Mouse (Mus musculus) heart, postnatal 0 days (tissue): ENCODE measurements around the gene Cyfip2. TPM values are rescaled to one million over a fixed set of nuclear protein-coding genes. Genes with fewer than 3 reads are reported as not detected.

ENCODE experiments used
- ATAC-seq: fragments of 200-750 bp; cut with Nextera tagmentation; 2 replicates; pipeline ENCODE4 v1.8.0; 2017; ENCODE audit warnings: low read depth, moderate number of reproducible peaks, moderate library complexity; ENCODE audit not compliant: insufficient read depth
- DNase-seq: peaks from one replicate; pipeline ENCODE4 v3.0.0-alpha.2; 2016; ENCODE audit warnings: low spot score
- H3K27ac ChIP-seq: fragments of 300-500 bp; sonication (generic); 2 replicates; pipeline ENCODE4 v1.5.1; 2014; ENCODE audit warnings: low read depth, mild to moderate bottlenecking
- H3K27me3 ChIP-seq: fragments of 300-500 bp; sonication (generic); 2 replicates; pipeline ENCODE4 v1.6.1; 2014; ENCODE audit warnings: low read length, mixed read lengths; ENCODE audit not compliant: control insufficient read depth, insufficient read depth
- H3K36me3 ChIP-seq: fragments of 300-500 bp; sonication (generic); replicated peaks from 2 replicates; pipeline ENCODE4 v1.6.1; 2014; ENCODE audit warnings: low read length, mixed read lengths; ENCODE audit not compliant: control insufficient read depth, insufficient read depth
- H3K4me1 ChIP-seq: fragments of 300-500 bp; sonication (generic); 2 replicates; pipeline ENCODE4 v1.6.1; 2014; ENCODE audit warnings: antibody characterized with exemption; ENCODE audit not compliant: control insufficient read depth, insufficient read depth
- H3K4me2 ChIP-seq: fragments of 300-500 bp; sonication (generic); 2 replicates; pipeline ENCODE4 v1.6.1; 2014; ENCODE audit warnings: low read depth, mild to moderate bottlenecking, low read length, moderate library complexity
- H3K4me3 ChIP-seq: fragments of 300-500 bp; sonication (generic); 2 replicates; pipeline ENCODE4 v1.5.1; 2014; ENCODE audit warnings: low read depth, low read length
- H3K9ac ChIP-seq: fragments of 300-500 bp; sonication (generic); replicated peaks from 2 replicates; pipeline ENCODE4 v1.6.1; 2014; ENCODE audit warnings: low read depth, low read length, mixed read lengths
- H3K9me3 ChIP-seq: fragments of 300-500 bp; sonication (generic); replicated peaks from 2 replicates; pipeline ENCODE4 v1.6.1; 2016; ENCODE audit warnings: low read length; ENCODE audit not compliant: control insufficient read depth
- CTCF ChIP-seq: IDR thresholded peaks from 2 replicates; pipeline ENCODE4 v1.5.1; 2016; ENCODE audit warnings: antibody characterized with exemption, control low read depth, low read depth
- EP300 ChIP-seq: IDR thresholded peaks from 2 replicates; pipeline ENCODE4 v1.6.1; 2016; ENCODE audit warnings: antibody characterized with exemption, low read depth
- WGBS: fragments of 180-500 bp; shearing (Covaris S2); extraction: QIAGEN DNeasy Blood & Tissue Kit; methylation state at CpG from one replicate; pipeline ENCODE4 v1.1.7; 2014; 5-methylcytosine and 5-hydroxymethylcytosine counted together
- polyA plus RNA-seq: library from polyadenylated mRNA; unstranded; fragments of >200 nt; fragmentation: Nextera tagmentation; extraction: Ambion mirVana; gene quantifications from 2 replicates; pipeline ENCODE4 v1.2.1, GENCODE M21; 2015
- total RNA-seq: library from RNA; depleted of rRNA; stranded (reverse); fragments of >200 nt; gene quantifications from 2 replicates; pipeline ENCODE4 v1.2.3, GENCODE M21; 2014; ENCODE audit warnings: low replicate concordance

The Cyfip2 gene
- total and polyA plus RNA-seq, 2 experiments from 2014 or later: 6.3 to 15.6 TPM

DNA sequence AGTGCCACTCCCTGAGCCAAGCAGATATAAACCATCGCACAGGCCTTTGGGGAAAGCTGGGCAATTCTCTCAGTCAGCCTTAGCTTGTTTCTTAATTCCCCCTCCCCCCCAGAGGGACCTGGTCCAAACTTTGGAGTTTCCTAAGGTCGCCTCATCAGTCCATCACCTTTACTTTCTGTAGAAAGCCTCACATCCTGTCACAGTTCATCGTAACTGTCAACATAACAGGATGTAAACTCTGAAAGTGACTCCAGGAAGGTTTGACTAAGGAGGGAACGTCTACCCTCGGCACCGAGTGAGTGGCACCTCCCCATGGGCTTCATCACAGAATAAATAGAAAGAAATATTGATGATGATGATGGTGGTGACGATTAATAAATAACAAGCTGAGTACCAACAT lies 4.9 kb downstream of the Cyfip2 start:
- no peak for TF ChIP-seq EP300
- no peak for TF ChIP-seq CTCF
- H3K4me3 ChIP-seq: no peak overlapping the region
- no peak overlapping the region for H3K9ac ChIP-seq
- H3K4me1 ChIP-seq: peaks cover 9% of the 10 kb centered on the region; the same call in 1 of the 2 replicates
- DNase-seq (no peak), ATAC-seq (no peak)
- WGBS: 83% methylated on average over 7 of the region's 7 CpGs
- no peaks in the 10 kb centered on the region for H3K36me3 ChIP-seq
- H3K27ac ChIP-seq: no peak overlapping the region
- H3K4me2 ChIP-seq: no peak overlapping the region
- no peaks in the 10 kb centered on the region; the same call in 1 of the 2 replicates for H3K27me3 ChIP-seq
- no peaks in the 10 kb centered on the region for H3K9me3 ChIP-seq

GRCm38 (mm10) chr11:46306776-46307175 lies 5.9 kb downstream of the Cyfip2 start:
- no peaks in the 10 kb centered on the region for H3K9me3 ChIP-seq
- H3K4me1 ChIP-seq: peaks cover 7% of the 10 kb centered on the region; the same call in 1 of the 2 replicates
- no peak overlapping the region for H3K9ac ChIP-seq
- no peaks in the 10 kb centered on the region; the same call in 1 of the 2 replicates for H3K27me3 ChIP-seq
- ATAC-seq (no peak), DNase-seq (no peak)
- TF ChIP-seq EP300 (no peak), CTCF (no peak)
- WGBS: 81% methylated on average over 7 of the region's 7 CpGs
- no peak overlapping the region for H3K27ac ChIP-seq
- H3K4me3 ChIP-seq: no peak overlapping the region
- no peaks in the 10 kb centered on the region for H3K36me3 ChIP-seq
- no peak overlapping the region for H3K4me2 ChIP-seq

DNA sequence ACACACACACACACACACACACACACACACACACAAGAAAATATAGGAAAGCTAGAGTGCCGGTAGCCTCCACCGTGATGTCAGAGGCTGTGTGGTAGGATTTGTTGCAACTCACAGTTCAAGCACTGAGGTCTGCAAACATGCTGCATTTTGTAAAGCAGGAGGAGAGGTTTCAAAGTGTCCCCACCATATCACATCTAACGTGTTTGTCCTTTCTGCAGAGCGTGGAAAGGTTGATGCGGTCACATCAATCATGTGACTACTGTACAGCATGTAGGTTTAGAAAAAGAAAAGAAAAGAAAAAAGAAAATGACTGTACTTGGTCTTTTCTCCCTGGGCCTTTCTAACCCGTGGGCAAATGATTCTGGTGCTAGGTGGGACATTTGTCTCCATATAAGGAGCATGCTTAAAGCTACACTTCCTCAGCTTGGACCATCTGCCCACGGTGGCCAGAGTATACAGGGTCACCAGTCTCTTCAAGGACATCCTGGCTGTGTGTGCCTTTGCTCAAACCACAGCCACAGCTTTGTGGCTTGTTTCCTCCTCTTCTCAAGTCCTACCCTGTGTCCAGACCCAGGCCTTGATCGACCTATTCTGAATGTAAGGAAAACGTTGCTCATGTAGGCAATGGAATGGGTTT lies 6.7 kb downstream of the Cyfip2 start:
- H3K4me3 ChIP-seq: no peak overlapping the region
- ATAC-seq (no peak), DNase-seq (no peak)
- no peak for TF ChIP-seq EP300
- TF ChIP-seq CTCF: no peak
- no peaks in the 10 kb centered on the region for H3K27me3 ChIP-seq
- no peak overlapping the region for H3K9ac ChIP-seq
- H3K4me1 ChIP-seq: no peaks in the 10 kb centered on the region
- H3K36me3 ChIP-seq: no peaks in the 10 kb centered on the region
- 69% methylated on average over 9 of the region's 9 CpGs for WGBS
- H3K27ac ChIP-seq: no peak overlapping the region
- no peaks in the 10 kb centered on the region for H3K9me3 ChIP-seq
- no peak overlapping the region for H3K4me2 ChIP-seq

DNA sequence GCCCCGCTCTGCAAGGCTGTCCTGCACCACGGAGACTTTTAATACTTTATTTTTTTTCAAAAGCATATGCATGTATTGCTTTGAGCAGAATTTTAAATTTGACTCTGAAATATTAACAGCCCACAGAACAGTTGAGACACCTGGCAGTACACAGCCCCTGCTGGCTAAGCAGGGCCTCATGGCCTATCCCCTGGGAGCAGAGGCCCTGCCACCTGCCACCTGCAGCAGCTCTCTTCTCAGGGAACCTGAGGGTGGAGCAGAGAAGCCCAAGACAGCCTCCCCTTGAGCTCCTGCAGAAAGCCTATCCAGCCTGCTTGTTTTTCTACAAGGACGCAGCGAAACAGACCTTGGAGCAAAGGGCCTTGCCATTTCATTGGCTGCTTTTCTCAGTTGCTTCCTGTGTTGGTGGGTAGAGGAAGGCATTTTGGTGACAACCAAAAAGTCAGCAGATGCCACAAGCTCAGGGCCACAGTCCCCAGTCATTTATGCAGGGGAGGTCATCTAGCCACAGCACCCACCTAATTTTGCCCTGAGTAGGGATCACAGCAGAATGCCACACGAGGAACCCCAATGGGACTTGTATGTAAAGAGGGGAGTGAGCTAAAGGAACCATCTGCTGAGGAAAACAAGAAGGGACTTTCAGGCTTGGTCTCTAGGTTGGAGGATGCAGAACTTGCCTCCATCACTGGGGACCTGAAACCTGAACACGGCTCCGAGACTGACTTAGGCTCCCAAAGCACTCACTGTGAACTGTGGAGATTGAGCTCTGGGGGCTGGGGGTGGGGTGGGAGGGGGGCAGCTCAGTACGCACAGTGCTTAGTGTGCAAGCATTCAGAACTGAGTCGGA lies 7.6 kb downstream of the Cyfip2 start:
- Histone ChIP-seq H3K9ac (no peak overlapping the region), H3K4me1 (no peaks in the 10 kb centered on the region), H3K4me2 (no peak overlapping the region), H3K4me3 (no peak overlapping the region), H3K36me3 (no peaks in the 10 kb centered on the region), H3K9me3 (no peaks in the 10 kb centered on the region), H3K27me3 (no peaks in the 10 kb centered on the region), H3K27ac (no peak overlapping the region; the same call in 1 of the 2 replicates)
- 79% methylated on average over 9 of the region's 9 CpGs for WGBS
- no peak for TF ChIP-seq EP300
- TF ChIP-seq CTCF: no peak
- ATAC-seq: no peak
- no peak for DNase-seq

DNA sequence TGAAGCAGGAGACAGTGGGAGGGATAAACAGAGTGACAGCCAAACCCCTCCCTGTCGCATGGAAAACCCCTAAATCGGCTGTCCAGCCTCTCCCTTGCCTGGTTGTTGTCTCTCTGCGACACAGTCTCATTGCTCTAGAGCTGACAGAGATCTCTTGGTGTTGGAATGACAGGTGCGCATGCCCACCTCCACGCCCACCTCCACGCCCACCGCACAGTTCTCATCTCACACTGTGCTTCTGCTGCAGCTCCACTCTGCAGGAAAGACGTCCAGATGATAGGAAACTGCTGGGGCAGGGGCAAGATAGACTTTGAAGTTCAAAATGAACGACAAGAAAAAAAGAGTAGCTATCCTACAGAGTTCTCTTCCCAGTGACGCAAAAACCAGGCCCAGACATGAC lies 8.6 kb downstream of the Cyfip2 start:
- no peaks in the 10 kb centered on the region for H3K4me1 ChIP-seq
- no peak overlapping the region for H3K27ac ChIP-seq
- no peak overlapping the region for H3K4me2 ChIP-seq
- H3K4me3 ChIP-seq: no peak overlapping the region
- no peak for DNase-seq
- H3K9ac ChIP-seq: no peak overlapping the region
- no peak for ATAC-seq
- 68% methylated on average over 10 of the region's 10 CpGs for WGBS
- TF ChIP-seq CTCF (no peak), EP300 (no peak)
- H3K9me3 ChIP-seq: no peaks in the 10 kb centered on the region
- H3K36me3 ChIP-seq: no peaks in the 10 kb centered on the region
- H3K27me3 ChIP-seq: no peaks in the 10 kb centered on the region
